Mouse (Mus musculus) CH12F3 (cell line): ENCODE measurements around the gene 9230102O04Rik.

Source experiments
- in situ Hi-C: fragments of 300-500 bp; cut with MboI; formaldehyde crosslinking; loops from 2 replicates; pipeline ENCODE4 v1.14.3; 2020; ENCODE audit warnings: low sequenced_read_pairs

The 9230102O04Rik gene

DNA sequence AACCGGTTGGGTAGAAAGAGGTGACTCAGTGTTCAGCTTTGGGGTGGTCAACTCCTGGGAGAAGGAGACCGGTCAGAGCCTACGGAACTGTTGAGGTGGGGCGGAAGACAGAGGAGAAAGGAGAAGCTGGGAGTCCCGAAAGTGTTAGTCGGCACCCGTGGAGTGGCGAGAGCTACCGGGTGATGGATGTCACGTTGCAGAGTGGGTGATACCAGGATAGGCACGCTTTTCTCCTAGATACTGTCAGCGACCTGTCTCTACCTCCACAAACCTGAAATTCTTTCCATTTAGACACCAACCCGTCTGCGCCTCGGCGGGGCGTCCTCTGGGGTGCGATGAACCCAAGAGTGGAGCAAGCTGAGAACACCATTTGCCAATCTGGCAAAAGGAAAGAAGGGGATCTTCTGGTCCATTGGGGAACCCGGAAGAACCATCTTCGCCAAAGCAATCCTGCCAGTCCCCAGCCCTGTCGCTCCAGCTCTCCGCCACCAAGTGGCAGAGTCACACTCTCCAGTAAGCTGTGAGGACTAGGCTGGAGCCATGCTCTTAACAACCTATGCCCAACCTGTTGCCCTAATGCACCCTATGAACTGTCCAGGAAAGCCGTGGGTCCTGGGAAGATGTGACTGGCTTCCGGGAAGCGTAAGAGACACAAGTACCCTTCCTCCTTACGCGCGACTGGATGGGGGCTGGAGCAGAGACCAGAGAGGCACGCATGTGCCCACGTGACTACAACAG lies at the start of gene 9230102O04Rik:
Gene 9230102O04Rik (minus strand): TSS at position 628 of the 738 bp plus-strand sequence.
- in situ Hi-C loops = no loop called here

DNA sequence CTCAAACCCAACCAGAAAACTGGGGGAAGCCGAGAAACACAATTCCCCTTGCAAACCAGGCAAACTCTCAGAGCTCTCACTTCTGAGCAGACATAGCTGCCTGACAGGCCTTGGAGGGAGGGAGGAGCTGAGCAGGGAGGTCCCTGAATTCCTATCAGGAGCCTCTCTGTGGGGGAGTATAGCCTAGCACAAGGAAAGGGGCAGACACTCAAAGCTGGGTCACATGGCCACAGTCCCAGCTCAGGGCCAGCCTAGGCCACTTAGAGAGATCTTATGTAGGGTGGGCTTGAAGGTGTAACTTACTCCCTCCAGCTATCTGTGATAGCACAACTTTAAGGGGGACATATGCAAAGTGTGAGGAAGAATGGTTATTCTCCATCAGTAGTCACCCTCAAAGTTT lies 46.6 kb upstream of the 9230102O04Rik start:
- in situ Hi-C loops = no loop called here

DNA sequence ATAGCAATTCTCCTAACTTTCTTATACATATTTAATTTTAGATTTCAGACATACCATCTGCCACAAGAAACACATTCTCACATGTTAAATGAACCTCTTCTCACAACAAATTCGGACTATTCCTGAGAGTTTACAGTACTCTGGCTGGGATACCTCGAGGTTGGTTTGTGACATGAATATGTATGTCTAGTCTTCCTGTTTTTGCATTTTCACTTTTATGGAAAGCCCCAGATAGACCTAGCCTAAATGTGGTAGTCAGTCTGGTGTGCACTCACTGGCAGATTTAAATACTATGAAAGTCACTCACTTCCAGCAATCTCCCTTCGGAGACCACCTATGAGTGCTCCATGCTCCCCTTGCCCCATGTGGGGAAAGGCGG lies 37.6 kb upstream of the 9230102O04Rik start:
- in situ Hi-C loops = no loop called here

DNA sequence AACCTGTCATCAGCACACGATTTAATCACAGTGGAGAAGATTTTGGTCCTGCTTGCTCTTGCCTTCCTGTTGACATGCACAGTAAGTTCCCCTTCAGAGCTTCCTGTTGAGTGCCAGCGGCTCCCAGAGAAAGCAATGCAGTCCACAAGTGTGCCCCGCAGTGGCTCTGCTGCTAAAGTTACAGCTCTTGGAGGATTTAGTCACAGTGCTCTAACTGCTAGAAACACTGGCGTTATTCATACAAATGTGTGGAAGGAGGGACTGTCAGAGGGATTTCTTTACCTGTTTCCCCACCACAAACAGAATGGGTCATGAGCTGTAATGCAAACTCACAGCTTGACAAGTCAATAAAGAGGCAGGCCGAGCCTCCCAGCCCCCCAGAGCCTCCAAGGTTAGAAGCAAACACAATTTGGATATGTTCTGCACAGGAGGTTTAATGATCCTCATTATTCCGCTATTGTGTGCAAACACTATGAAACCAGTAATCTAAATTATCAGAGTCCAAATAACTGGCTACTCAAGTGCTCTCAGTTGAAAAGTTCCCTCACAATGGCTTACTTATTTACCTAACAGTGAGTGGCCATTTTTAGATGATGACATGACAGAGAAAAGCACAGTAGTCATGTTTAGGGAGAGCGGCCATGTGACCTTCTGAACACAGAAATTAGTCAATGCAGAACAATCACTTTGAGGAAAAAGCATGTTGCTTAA lies 37.0 kb upstream of the 9230102O04Rik start:
- in situ Hi-C loops = no loop called here

GRCm38 (mm10) chr2:9918691-9919471 lies 29.5 kb upstream of the 9230102O04Rik start:
- in situ Hi-C loops = no loop called here

DNA sequence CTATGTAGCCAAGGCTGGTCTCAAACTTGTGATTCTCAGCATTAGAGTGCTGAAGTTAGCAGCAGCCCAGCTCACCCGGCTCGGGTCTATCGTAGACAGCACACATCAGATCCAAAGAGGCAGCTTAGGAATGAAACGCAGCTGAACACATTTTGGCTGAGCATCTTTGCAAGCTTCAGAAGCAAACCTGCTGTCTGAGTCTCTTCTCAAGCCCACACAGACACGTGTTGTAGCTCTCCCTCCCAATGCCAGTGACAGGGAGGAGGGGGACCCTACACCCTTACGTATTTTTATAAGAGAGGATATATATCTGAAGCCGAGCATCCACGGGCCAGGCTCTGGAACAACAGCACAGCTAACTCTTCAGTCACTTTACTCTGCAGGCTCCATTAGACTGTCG lies 28.3 kb upstream of the 9230102O04Rik start:
- in situ Hi-C loops = no loop called here

GRCm38 (mm10) chr2:9905995-9906394 lies 16.7 kb upstream of the 9230102O04Rik start:
- in situ Hi-C loops = no loop called here

DNA sequence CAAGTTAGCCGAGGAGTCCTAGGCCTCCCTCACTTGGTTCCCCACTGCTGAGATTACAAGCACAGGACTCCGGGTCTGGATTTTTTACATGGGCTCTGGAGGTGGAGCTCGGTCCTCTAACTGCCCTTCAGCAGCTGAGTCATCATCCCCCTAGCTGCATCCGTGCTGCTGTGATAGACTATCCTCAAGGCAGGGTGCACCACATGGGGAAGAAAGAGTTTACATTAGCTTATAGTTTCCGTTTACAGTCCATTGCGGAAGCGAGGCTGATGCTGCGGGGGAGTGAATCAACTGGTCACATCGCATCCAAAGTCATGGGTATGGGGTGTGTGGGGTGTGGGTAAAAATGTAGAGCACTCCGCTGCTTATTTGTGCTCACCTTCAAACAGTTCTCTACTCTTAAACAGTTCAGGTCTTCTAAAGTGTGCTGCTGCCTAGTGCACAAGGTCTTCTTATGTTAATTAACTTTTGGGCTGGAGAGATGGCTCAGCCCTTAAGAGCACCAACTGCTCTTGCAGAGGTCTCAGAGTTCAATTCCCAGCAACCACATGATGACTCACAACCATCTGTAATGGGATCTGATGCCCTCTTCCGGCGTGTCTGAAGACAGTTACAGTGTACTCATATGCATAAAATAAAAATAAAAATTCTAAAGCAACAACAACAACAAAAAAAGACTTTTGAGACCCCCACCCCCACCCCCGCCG lies 14.7 kb upstream of the 9230102O04Rik start:
- in situ Hi-C loops = no loop called here

DNA sequence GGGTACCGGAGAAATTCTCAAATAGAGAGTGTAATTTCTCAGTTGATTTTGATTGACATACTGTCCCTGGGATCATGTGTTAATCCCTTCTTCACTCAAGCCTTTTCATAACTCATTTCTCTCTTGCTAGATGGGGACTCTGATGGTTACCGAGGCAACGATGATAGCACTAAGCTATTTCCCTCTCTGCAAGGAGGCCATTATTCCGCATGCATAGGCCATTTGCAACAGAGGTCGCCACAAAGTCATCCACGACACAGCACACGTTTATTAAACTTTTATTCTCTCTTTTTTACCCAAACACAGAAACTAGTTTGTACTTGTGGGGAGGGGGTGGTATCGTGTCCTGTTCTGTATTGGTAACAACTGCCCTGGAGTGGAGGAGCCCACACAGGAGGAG lies 8.5 kb upstream of the 9230102O04Rik start:
- in situ Hi-C loops = no loop called here

DNA sequence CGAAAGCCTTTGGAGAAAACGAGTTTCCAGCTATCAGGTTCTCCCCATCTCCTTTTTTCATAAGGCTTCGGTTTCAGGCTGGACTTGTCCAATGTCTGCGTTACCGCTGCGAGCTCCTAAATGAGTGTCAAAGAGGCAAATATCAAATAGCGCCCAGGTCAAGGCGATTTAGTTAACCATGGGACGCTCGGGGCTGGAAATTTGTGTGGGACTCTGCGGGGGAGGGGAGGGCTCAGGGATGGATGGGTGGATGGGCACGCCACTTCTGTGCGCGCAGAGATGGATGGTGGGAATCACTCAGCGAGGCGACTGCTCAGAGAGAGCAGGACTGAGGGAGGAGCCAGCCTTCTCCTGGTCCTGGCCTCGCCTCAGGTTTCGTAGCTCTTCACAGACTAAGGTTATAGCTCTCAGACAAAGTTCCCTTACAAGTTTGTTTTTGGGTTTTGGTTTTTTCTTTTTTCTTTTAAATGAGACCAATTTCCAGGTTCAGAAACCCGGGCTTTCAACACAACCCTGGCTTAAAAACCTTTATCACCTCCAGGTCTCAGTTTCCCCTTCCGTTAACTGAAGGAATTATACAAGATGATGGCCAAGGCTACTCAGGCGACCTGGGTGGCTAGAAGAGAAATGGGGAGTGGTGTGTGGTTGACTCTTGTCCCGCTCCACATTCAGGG lies 6.9 kb upstream of the 9230102O04Rik start:
- in situ Hi-C loops = no loop called here

DNA sequence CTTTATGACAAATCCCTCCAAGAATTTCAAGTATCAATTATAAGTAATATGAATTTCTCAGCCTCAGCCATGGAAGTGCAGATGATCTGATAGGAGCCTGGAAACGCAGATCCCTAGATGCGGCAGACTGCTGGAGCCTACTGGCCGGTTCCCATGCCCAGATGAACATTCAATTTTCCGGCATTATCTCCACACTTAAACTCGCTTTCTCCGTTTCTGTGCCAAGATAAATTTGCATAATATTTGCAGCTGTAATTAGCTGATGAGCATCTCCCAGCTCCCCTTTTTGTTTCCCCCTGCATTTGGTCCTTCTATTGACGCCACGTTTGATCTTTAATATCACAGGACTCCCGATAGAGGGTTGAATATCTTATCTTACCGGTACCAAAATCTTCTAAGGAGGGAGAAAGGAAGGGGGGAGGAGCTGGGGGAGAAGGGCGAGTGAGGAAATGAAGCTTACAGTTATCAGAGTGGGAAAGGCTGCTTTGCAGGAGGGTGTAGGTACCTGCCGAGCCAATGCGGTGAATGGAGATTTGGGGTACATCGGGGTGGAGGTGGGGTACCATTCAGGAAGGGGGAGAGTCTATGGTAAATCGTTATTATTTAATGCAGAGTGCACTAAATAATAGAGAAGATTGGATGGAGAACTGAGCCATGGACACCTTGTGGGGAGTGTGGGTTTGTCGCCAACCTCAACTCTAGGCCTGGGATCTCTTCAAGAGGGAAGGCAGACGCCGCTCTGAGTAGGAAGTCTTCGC lies 5.7 kb upstream of the 9230102O04Rik start:
- in situ Hi-C loops = no loop called here

GRCm38 (mm10) chr2:9893272-9893953 lies 4.1 kb upstream of the 9230102O04Rik start:
- in situ Hi-C loops = no loop called here

DNA sequence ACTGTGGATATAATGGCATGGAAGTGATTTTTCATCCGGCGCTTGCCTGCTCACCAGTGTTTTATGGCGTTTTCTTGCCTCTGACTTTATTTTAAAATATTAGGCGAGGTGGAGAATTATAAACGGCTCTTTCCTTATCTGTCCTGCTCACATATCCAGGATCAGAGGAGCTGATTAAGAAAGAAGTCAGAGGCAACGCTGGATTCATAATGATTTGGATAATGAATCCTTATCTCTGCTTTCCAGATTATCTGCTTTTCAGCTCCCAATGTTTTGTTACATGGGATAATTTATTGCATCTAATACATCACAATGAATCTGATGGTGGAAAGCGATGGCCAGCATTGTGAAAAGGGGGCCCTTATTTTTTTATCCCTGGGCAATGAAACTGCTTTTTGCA lies 3.2 kb upstream of the 9230102O04Rik start:
- in situ Hi-C loops = no loop called here

DNA sequence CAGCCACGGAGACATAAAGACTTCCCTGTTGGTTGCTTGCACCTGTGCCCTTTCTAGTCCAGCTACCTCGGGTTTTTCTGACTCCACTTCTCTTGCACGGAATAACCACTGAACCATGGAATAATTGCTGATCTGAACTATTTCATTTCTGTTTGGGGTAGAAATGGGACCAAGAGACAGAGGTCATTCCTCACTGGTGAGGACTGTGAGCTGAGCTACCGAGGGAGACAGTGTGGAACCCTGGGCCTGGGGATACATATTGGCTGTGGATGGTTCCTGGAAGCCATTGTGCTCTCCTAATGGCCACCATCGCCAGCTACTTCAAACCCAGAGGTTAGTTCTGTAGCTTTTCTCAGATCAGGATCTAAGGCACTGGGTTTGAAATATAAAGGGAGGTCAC lies 1.6 kb upstream of the 9230102O04Rik start:
- in situ Hi-C loops = no loop called here

DNA sequence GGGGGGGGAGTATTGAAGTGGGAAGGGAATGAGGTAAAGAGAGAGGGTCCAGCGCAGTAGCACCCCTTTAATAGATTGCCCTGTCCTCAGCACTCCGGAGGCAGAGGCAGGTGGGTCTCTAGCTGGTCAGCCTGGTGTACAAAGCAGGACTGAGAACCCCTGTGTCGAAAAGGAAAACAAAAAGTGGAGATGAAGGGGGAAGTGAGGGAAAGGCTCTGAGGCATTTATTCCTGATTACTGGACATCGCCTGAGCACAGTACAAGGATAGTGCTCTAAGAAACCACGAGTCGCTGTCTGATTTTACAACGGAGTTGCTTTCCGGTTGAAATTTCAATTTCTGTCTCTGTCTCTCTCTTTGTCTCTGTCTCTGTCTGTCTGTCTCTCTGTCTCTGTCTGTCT lies 911 bp upstream of the 9230102O04Rik start:
- in situ Hi-C loops = no loop called here

GRCm38 (mm10) chr2:9889651-9890183 lies 377 bp upstream of the 9230102O04Rik start, which contains the start of gene Gata3:
TSS of gene Gata3 (minus strand) at chr2:9890034.
- in situ Hi-C loops = no loop called here

GRCm38 (mm10) chr2:9887636-9888035 lies 1.7 kb downstream of the 9230102O04Rik start:
- in situ Hi-C loops = no loop called here

GRCm38 (mm10) chr2:9886921-9887610 lies 2.3 kb downstream of the 9230102O04Rik start:
- in situ Hi-C loops = no loop called here
